Mouse (Mus musculus) T-cell, adult 2 months (primary cell): ENCODE data around the gene Acot13.
"Not testable (repeated sequence)": the region's sequence is repeated elsewhere in the genome, so short reads cannot be mapped to it uniquely, and the experiment has no call there.

ENCODE experiments used
- DNase-seq: peaks from one replicate; pipeline ENCODE4 v3.0.0; 2022; ENCODE audit warnings: low spot score

Acot13 gene

DNA sequence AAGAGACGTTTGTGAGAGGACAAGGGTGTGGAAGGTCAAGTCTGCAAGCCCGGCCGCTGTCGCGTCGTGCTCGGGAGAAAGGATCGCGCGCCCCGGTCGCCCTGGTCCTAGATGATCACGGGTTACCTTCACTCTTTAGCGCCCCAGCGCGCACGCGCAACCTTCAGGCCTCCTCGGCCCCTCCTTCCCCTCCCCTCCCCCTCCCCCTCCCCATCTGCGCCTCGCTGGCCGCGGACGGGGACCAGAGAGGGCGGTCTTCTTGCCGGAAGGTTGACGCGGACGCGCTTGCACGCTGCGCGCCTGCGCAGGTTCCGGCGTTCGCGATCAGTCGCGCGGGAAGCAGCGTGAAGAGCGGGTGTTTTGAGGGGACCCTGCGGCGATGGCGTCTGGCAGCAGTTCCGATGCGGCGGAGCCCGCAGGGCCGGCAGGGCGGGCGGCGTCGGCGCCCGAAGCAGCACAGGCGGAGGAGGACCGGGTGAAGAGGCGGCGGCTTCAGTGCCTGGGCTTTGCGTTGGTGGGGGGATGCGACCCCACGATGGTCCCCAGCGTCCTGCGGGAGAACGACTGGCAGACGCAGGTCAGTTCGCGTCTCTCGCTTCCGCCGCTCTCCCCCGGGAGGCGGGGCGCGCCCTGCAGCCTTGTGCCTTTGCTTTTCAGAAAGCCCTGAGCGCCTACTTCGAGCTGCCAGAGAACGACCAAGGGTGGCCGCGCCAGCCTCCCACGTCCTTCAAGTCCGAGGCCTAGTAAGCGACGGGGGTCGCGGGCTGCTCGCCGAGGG is at the start of gene Acot13, which contains the start of gene Tdp2:
TSS of gene Acot13 (minus strand) at position 188 of the 778 bp plus-strand sequence.
TSS of gene Tdp2 (plus strand) at position 327 of the 778 bp plus-strand sequence.
- peak; percentile 97 for DNase-seq

DNA sequence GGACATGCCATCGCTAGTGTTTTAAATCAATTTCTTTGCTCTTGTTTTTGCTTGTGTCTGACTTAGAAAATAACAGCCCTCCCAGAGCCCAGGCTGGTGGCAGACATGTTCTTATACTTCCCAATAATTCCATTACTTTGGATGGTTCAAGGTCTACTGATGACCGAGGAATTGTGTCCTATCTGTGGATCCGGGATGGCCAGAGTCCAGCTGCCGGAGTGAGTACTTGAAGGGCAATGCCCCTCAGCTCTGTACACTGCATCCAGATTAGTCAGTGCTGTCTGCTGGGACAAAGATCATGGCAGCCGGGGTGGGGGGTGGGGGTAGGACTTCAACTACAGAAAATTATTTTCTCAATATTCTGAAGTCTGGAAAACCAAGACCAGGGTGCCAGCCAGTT is 49.4 kb upstream of the Acot13 start:
- DNase-seq: no peak

- DNase-seq: no peak
Observed at GRCm38 (mm10) chr13:24880208-24880607, 48.9 kb upstream of the Acot13 start.

- DNase-seq: no peak
Observed at GRCm38 (mm10) chr13:24879359-24880040, 48.2 kb upstream of the Acot13 start.

- no peak for DNase-seq
Observed at GRCm38 (mm10) chr13:24868233-24868632, 36.9 kb upstream of the Acot13 start.

DNA sequence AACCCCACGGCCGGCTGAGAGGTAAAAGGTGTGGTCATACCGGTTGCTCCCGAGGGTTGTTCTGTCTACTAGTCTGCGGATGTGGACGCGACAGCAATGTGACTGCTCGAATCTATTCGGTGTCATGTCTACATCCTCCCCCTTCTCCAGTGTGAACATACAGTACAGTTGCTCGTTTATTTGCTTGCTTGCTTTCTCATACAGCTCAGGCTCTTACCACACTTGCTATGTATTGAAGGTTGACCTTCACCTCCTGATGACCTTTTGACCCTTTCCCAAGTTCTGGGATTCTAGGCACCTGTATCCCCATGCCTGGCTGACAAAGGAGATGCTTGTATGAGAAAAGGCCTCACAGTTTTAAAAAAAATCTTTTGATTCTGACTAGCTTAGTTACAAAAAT is 36.4 kb upstream of the Acot13 start:
- DNase-seq: no peak

- no peak for DNase-seq
Observed at GRCm38 (mm10) chr13:24866430-24867402, 35.4 kb upstream of the Acot13 start.

DNA sequence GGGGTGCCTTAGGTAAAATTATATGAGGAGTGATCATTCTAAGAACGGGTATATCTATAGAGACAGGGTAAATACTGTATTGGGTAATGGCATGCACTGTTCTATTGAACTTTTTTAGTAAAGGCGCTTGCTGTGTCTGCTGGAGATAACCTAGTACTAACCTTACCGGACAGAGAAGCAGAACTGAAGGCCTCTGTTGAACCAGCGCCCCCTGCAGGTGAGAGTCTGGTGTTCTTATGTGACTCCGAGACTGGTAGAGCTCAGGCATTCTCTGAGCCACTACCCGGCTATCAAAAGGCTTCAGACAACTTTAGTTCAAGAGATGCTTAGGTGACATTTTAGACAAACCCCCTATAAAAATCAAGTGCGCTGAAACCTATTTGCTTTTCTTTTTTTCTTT is 31.2 kb upstream of the Acot13 start:
- DNase-seq: peak; percentile 62

DNA sequence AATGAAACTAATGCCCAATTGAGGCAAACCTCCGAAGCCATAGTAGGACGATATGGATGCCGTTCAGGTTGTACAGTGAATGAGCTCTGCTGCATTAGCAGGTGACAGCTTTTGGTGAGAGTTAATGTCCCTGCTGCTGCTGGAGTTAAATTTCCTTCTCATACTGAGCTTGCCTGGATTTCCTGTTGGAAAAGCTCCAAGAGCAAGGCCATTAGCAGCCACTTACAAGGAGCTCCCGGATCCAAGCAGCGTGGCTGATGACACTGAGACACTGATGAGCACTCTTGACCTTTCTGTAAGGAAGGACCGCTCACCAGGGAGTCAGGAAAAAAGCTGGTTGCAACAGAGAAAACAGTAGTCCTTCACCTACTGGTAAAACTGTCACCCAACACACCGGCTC is 30.7 kb upstream of the Acot13 start:
- DNase-seq: no peak

GRCm38 (mm10) chr13:24861084-24861483 is 29.7 kb upstream of the Acot13 start:
- DNase-seq: no peak

DNA sequence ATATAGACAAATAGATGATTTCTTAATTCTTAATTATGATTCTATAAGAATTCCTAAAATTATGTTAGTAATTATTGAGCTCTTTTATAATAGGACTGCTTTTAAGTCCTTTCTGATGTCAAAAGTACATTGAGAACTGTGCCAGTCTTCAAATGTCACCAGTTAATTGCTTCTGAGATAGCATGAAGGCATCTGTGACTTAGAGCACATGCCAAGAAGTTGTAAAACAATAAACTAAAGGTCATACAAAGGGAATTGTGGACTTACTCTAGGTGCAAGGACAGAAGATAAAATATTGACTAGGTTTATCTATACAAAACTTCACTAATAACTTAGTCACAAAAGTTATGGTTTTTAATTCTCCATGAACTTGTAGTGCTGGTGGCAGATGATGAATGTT is 27.8 kb upstream of the Acot13 start:
- no peak for DNase-seq

GRCm38 (mm10) chr13:24852570-24852969 is 21.2 kb upstream of the Acot13 start:
- no peak for DNase-seq

DNA sequence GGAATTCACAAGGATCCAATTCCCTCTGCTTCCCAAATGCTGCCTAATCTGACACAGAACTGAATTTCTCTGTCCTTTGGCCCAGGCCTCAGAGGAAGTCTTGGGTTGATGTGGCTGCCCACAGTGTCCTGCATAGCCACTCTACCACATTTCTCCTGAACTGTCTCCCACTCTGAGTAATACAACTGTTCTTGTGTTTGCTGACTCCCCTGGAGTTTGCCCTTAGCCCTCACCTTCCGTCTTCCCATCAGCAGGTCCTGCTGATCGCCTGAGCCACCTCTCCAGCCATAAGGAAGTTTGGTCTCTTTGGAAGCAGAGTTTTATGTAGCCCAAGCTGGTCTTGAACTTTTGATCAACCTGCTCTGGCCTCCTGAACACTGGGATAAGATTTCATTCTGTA is 20.6 kb upstream of the Acot13 start:
- no peak for DNase-seq

- no peak for DNase-seq
Observed at GRCm38 (mm10) chr13:24849318-24849717, 18.0 kb upstream of the Acot13 start.

- peak; percentile 28 for DNase-seq
Observed at GRCm38 (mm10) chr13:24844983-24845955, 13.9 kb upstream of the Acot13 start, which contains the start of gene D130043K22Rik. Gene D130043K22Rik (plus strand): TSS chr13:24845135.

DNA sequence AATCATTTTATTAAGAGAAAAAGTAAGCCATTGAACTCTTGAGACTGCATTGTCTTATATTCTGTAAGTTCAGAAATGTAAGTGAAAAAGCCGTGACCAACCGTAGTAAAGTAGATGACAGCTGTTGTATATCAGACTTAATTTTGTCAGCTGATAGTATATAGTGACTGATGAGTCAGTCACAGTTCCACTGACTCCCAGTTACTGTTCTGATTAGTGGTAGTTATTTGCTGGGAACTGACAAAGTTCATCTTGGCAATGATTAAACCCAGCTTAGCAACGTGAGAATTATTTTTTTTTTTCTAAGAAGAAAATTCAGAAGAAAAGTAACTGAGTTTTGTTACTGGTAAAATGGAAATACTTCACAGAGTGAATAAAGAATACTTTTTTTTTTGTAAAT is 10.4 kb upstream of the Acot13 start:
- DNase-seq: no peak

- DNase-seq: no peak
Observed at GRCm38 (mm10) chr13:24839831-24840230, 8.5 kb upstream of the Acot13 start.

DNA sequence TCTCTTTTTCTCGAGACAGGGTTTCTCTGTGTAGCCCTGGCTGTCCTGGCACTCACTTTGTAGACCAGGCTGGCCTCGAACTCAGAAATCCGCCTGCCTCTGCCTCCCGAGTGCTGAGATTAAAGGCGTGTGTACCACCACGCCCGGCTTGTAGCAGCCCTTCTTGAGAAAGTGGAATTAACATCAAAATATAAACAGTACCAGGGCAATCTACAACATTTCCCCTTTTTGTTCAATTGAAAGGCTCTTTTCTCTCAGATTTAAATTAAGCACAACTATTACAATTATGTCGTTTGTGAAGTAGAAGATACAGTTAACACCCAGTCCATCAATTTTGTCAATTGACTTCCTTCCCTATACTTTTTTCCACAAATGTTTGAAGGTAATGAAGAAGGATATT is 6.4 kb upstream of the Acot13 start:
- not testable (repeated sequence) for DNase-seq

DNA sequence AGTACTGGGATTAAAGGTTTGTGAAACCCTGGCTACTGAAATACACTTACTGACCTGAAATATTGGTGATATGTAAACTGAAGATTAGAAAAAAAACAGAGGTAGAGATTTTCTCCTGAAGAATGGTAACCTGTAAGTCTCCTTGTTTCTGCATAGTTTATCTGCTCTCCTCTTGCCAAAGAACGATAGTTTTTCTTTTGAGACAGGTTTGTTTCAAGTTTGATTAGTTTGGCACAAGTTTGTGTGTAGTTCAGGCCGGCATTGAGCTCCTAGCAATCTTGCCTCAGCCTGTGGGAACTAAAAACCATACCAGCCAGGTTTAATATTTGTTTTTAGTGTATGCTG is 1.4 kb upstream of the Acot13 start:
- DNase-seq: no peak

- DNase-seq: no peak
Observed at GRCm38 (mm10) chr13:24832131-24832810, 931 bp upstream of the Acot13 start.
